Mouse (Mus musculus): ENCODE measurements at regions not wholly inside any gene's neighbourhood (a gene's known extent, or its start where the extent isn't known, plus 50 kb on each side); places are given as distances from the start of the nearest gene placed in this dataset.
"Not testable (repeated sequence)": the region's sequence is repeated elsewhere in the genome, so short reads cannot be mapped to it uniquely, and the experiment has no call there.

- Histone ChIP-seq H3K27me3 (replicated peaks; ENCODE audit: control insufficient read depth, insufficient read depth, low read length) (no peaks in the 10 kb centered on the region), H3K4me3 (ENCODE audit: insufficient read depth, low read depth, low read length) (no peak overlapping the region), H3K36me3 (ENCODE audit: control insufficient read depth, insufficient read depth, low read length) (no peaks in the 10 kb centered on the region), H3K27ac (ENCODE audit: insufficient read depth, low read depth, low read length) (no peak overlapping the region), H3K4me1 (ENCODE audit: control insufficient read depth, insufficient read depth, low read length) (no peaks in the 10 kb centered on the region)
- no peak for TF ChIP-seq CTCF (conservative IDR thresholded peaks at IDR 0.05; ENCODE audit: insufficient read depth, insufficient read length, low read depth, low read length)
- WGBS, result 71% methylated on average over 2 of the region's 2 CpGs
- no peak for DNase-seq
Measured at GRCm38 (mm10) chr11:42916421-42917181, 118.9 kb upstream of the Gm9972 start.

- H3K27ac ChIP-seq (ENCODE audit: insufficient read depth, low read depth, low read length), result no peak overlapping the region
- no peaks in the 10 kb centered on the region for H3K4me1 ChIP-seq (ENCODE audit: control insufficient read depth, insufficient read depth, low read length)
- H3K27me3 ChIP-seq (replicated peaks; ENCODE audit: control insufficient read depth, insufficient read depth, low read length), result no peaks in the 10 kb centered on the region
- no peak overlapping the region for H3K4me3 ChIP-seq (ENCODE audit: insufficient read depth, low read depth, low read length)
- TF ChIP-seq CTCF (conservative IDR thresholded peaks at IDR 0.05; ENCODE audit: insufficient read depth, insufficient read length, low read depth, low read length) (no peak), POLR2A (IDR thresholded peaks at IDR 0.05; ENCODE audit: low read depth, low read length) (no peak)
- H3K36me3 ChIP-seq (ENCODE audit: control insufficient read depth, insufficient read depth, low read length), result no peaks in the 10 kb centered on the region
- WGBS, result 92% methylated on average over 1 of the region's 1 CpGs
- no peak for DNase-seq
Measured at GRCm38 (mm10) chr11:42919221-42919620, 116.3 kb upstream of the Gm9972 start.

GRCm38 (mm10) chr11:42927156-42927555, 108.4 kb upstream of the Gm9972 start:
- Histone ChIP-seq H3K4me1 (ENCODE audit: control insufficient read depth, insufficient read depth, low read length) (no peaks in the 10 kb centered on the region), H3K27ac (ENCODE audit: insufficient read depth, low read depth, low read length) (no peak overlapping the region), H3K4me3 (ENCODE audit: insufficient read depth, low read depth, low read length) (no peak overlapping the region), H3K27me3 (replicated peaks; ENCODE audit: control insufficient read depth, insufficient read depth, low read length) (no peaks in the 10 kb centered on the region), H3K36me3 (ENCODE audit: control insufficient read depth, insufficient read depth, low read length) (no peaks in the 10 kb centered on the region)
- no peak for DNase-seq
- no peak for TF ChIP-seq CTCF (conservative IDR thresholded peaks at IDR 0.05; ENCODE audit: insufficient read depth, insufficient read length, low read depth, low read length)
- no peak for TF ChIP-seq POLR2A (IDR thresholded peaks at IDR 0.05; ENCODE audit: low read depth, low read length)
- WGBS, result 83% methylated on average over 5 of the region's 5 CpGs

- no peaks in the 10 kb centered on the region for H3K36me3 ChIP-seq (ENCODE audit: control insufficient read depth, insufficient read depth, low read length)
- no peak overlapping the region for H3K27ac ChIP-seq (ENCODE audit: insufficient read depth, low read depth, low read length)
- H3K27me3 ChIP-seq (replicated peaks; ENCODE audit: control insufficient read depth, insufficient read depth, low read length), result no peaks in the 10 kb centered on the region
- TF ChIP-seq CTCF (conservative IDR thresholded peaks at IDR 0.05; ENCODE audit: insufficient read depth, insufficient read length, low read depth, low read length) (no peak), POLR2A (IDR thresholded peaks at IDR 0.05; ENCODE audit: low read depth, low read length) (no peak)
- H3K4me1 ChIP-seq (ENCODE audit: control insufficient read depth, insufficient read depth, low read length), result no peaks in the 10 kb centered on the region
- WGBS, result 61% methylated on average over 3 of the region's 3 CpGs
- DNase-seq, result no peak
- no peak overlapping the region for H3K4me3 ChIP-seq (ENCODE audit: insufficient read depth, low read depth, low read length)
Measured at GRCm38 (mm10) chr11:42928916-42929315, 106.6 kb upstream of the Gm9972 start.

GRCm38 (mm10) chr11:42939271-42939670, 96.3 kb upstream of the Gm9972 start:
- not testable (repeated sequence) for H3K27me3 ChIP-seq (replicated peaks; ENCODE audit: control insufficient read depth, insufficient read depth, low read length); H3K4me1 ChIP-seq (ENCODE audit: control insufficient read depth, insufficient read depth, low read length); H3K36me3 ChIP-seq (ENCODE audit: control insufficient read depth, insufficient read depth, low read length); H3K4me3 ChIP-seq (ENCODE audit: insufficient read depth, low read depth, low read length)
- 53% methylated on average over 4 of the region's 4 CpGs for WGBS
- H3K27ac ChIP-seq (ENCODE audit: insufficient read depth, low read depth, low read length), result peak overlapping the region; percentile 40; the same call in 1 of the 2 replicates
- DNase-seq, result peak; percentile 81

- no peak for DNase-seq
- no peaks in the 10 kb centered on the region for H3K27me3 ChIP-seq (replicated peaks; ENCODE audit: control insufficient read depth, insufficient read depth, low read length)
- no peak overlapping the region for H3K27ac ChIP-seq (ENCODE audit: insufficient read depth, low read depth, low read length)
- H3K36me3 ChIP-seq (ENCODE audit: control insufficient read depth, insufficient read depth, low read length), result no peaks in the 10 kb centered on the region
- peaks cover 5% of the 10 kb centered on the region; the same call in 1 of the 2 replicates for H3K4me1 ChIP-seq (ENCODE audit: control insufficient read depth, insufficient read depth, low read length)
- TF ChIP-seq CTCF (conservative IDR thresholded peaks at IDR 0.05; ENCODE audit: insufficient read depth, insufficient read length, low read depth, low read length), result no peak
- TF ChIP-seq POLR2A (IDR thresholded peaks at IDR 0.05; ENCODE audit: low read depth, low read length), result no peak
- 78% methylated on average over 3 of the region's 3 CpGs for WGBS
- no peak overlapping the region for H3K4me3 ChIP-seq (ENCODE audit: insufficient read depth, low read depth, low read length)
Measured at GRCm38 (mm10) chr11:42941561-42941960, 94.0 kb upstream of the Gm9972 start.

- H3K27me3 ChIP-seq (replicated peaks; ENCODE audit: control insufficient read depth, insufficient read depth, low read length), result no peaks in the 10 kb centered on the region
- H3K4me3 ChIP-seq (ENCODE audit: insufficient read depth, low read depth, low read length), result no peak overlapping the region
- peak; percentile 33 for DNase-seq
- peaks cover 5% of the 10 kb centered on the region; the same call in 1 of the 2 replicates for H3K4me1 ChIP-seq (ENCODE audit: control insufficient read depth, insufficient read depth, low read length)
- no peak for TF ChIP-seq CTCF (conservative IDR thresholded peaks at IDR 0.05; ENCODE audit: insufficient read depth, insufficient read length, low read depth, low read length)
- no peak for TF ChIP-seq POLR2A (IDR thresholded peaks at IDR 0.05; ENCODE audit: low read depth, low read length)
- no peak overlapping the region; the same call in 1 of the 2 replicates for H3K27ac ChIP-seq (ENCODE audit: insufficient read depth, low read depth, low read length)
- H3K36me3 ChIP-seq (ENCODE audit: control insufficient read depth, insufficient read depth, low read length), result no peaks in the 10 kb centered on the region
- WGBS, result 36% methylated on average over 3 of the region's 3 CpGs
Measured at GRCm38 (mm10) chr11:42942284-42942683, 93.3 kb upstream of the Gm9972 start.
